Mouse (Mus musculus): ENCODE data around the gene Chn2. TPM values are rescaled to one million over a fixed set of nuclear protein-coding genes. Genes with fewer than 3 reads are reported as not detected.
"Not testable (repeated sequence)": the region's sequence is repeated elsewhere in the genome, so short reads cannot be mapped to it uniquely, and the experiment has no call there.

Chn2 gene
- total and polyA plus RNA-seq, 2 experiments from 2014 or later = 33.3 to 49.4 TPM

GRCm38 (mm10) chr6:54170286-54170894 lies 131.0 kb downstream of the Chn2 start:
- 36% methylated on average over 11 of the region's 11 CpGs for WGBS
- Histone ChIP-seq H3K36me3 (ENCODE audit: insufficient read depth) (no peaks in the 10 kb centered on the region), H3K27ac (ENCODE audit: low read depth, low read length) (no peak overlapping the region), H3K9me3 (ENCODE audit: low read length) (no peaks in the 10 kb centered on the region), H3K27me3 (ENCODE audit: insufficient read depth, low read length) (no peaks in the 10 kb centered on the region), H3K4me2 (ENCODE audit: low read depth) (no peak overlapping the region), H3K4me1 (ENCODE audit: insufficient read depth) (no peaks in the 10 kb centered on the region), H3K9ac (no peak overlapping the region), H3K4me3 (ENCODE audit: low read depth, low read length) (no peak overlapping the region)
- no peak for TF ChIP-seq CTCF (IDR thresholded peaks at IDR 0.05; ENCODE audit: low read depth)
- DNase-seq = no peak
- ATAC-seq = peak; percentile 38; the same call in 1 of the 2 replicates

GRCm38 (mm10) chr6:54171385-54171784 lies 132.0 kb downstream of the Chn2 start:
- no peaks in the 10 kb centered on the region for H3K27me3 ChIP-seq (ENCODE audit: insufficient read depth, low read length)
- H3K27ac ChIP-seq (ENCODE audit: low read depth, low read length) = no peak overlapping the region
- no peak overlapping the region for H3K4me3 ChIP-seq (ENCODE audit: low read depth, low read length)
- H3K4me2 ChIP-seq (ENCODE audit: low read depth) = no peak overlapping the region
- H3K36me3 ChIP-seq (ENCODE audit: insufficient read depth) = no peaks in the 10 kb centered on the region
- no peaks in the 10 kb centered on the region for H3K9me3 ChIP-seq (ENCODE audit: low read length)
- TF ChIP-seq CTCF (IDR thresholded peaks at IDR 0.05; ENCODE audit: low read depth) = no peak
- DNase-seq = no peak
- no peak overlapping the region for H3K9ac ChIP-seq
- H3K4me1 ChIP-seq (ENCODE audit: insufficient read depth) = no peaks in the 10 kb centered on the region
- 73% methylated on average over 6 of the region's 6 CpGs for WGBS
- no peak for ATAC-seq

GRCm38 (mm10) chr6:54175473-54176215 lies 136.3 kb downstream of the Chn2 start:
- Histone ChIP-seq H3K4me2 (ENCODE audit: low read depth) (no peak overlapping the region), H3K9me3 (ENCODE audit: low read length) (no peaks in the 10 kb centered on the region), H3K4me3 (ENCODE audit: low read depth, low read length) (no peak overlapping the region), H3K9ac (no peak overlapping the region), H3K4me1 (ENCODE audit: insufficient read depth) (no peaks in the 10 kb centered on the region), H3K27ac (ENCODE audit: low read depth, low read length) (no peak overlapping the region), H3K27me3 (ENCODE audit: insufficient read depth, low read length) (no peaks in the 10 kb centered on the region), H3K36me3 (ENCODE audit: insufficient read depth) (no peaks in the 10 kb centered on the region)
- DNase-seq = no peak
- TF ChIP-seq CTCF (IDR thresholded peaks at IDR 0.05; ENCODE audit: low read depth) = no peak
- ATAC-seq = no peak; the same call in 1 of the 2 replicates
- WGBS = 69% methylated on average over 8 of the region's 8 CpGs

- 89% methylated on average over 6 of the region's 6 CpGs for WGBS
- not testable (repeated sequence) for ATAC-seq; H3K9me3 ChIP-seq (ENCODE audit: low read length); DNase-seq; H3K9ac ChIP-seq; H3K27ac ChIP-seq (ENCODE audit: low read depth, low read length); H3K4me2 ChIP-seq (ENCODE audit: low read depth); H3K27me3 ChIP-seq (ENCODE audit: insufficient read depth, low read length); H3K36me3 ChIP-seq (ENCODE audit: insufficient read depth); H3K4me3 ChIP-seq (ENCODE audit: low read depth, low read length); H3K4me1 ChIP-seq (ENCODE audit: insufficient read depth)
Measured at GRCm38 (mm10) chr6:54177081-54177480, 137.7 kb downstream of the Chn2 start.

- no peak for DNase-seq
- H3K9ac ChIP-seq = no peak overlapping the region
- no peak overlapping the region for H3K4me2 ChIP-seq (ENCODE audit: low read depth)
- no peak overlapping the region for H3K27ac ChIP-seq (ENCODE audit: low read depth, low read length)
- peaks cover 8% of the 10 kb centered on the region for H3K4me1 ChIP-seq (ENCODE audit: insufficient read depth)
- no peak for ATAC-seq
- WGBS = 83% methylated on average over 1 of the region's 1 CpGs
- no peaks in the 10 kb centered on the region for H3K9me3 ChIP-seq (ENCODE audit: low read length)
- H3K27me3 ChIP-seq (ENCODE audit: insufficient read depth, low read length) = no peaks in the 10 kb centered on the region
- no peaks in the 10 kb centered on the region for H3K36me3 ChIP-seq (ENCODE audit: insufficient read depth)
- no peak overlapping the region for H3K4me3 ChIP-seq (ENCODE audit: low read depth, low read length)
- no peak for TF ChIP-seq CTCF (IDR thresholded peaks at IDR 0.05; ENCODE audit: low read depth)
Measured at GRCm38 (mm10) chr6:54179056-54179873, 139.9 kb downstream of the Chn2 start.

GRCm38 (mm10) chr6:54179874-54180212 lies 140.5 kb downstream of the Chn2 start:
- Histone ChIP-seq H3K27me3 (ENCODE audit: insufficient read depth, low read length) (no peaks in the 10 kb centered on the region), H3K4me2 (ENCODE audit: low read depth) (no peak overlapping the region), H3K36me3 (ENCODE audit: insufficient read depth) (no peaks in the 10 kb centered on the region), H3K27ac (ENCODE audit: low read depth, low read length) (no peak overlapping the region), H3K9ac (no peak overlapping the region), H3K4me3 (ENCODE audit: low read depth, low read length) (no peak overlapping the region), H3K4me1 (ENCODE audit: insufficient read depth) (peaks cover 13% of the 10 kb centered on the region), H3K9me3 (ENCODE audit: low read length) (no peaks in the 10 kb centered on the region)
- ATAC-seq = no peak
- no peak for TF ChIP-seq CTCF (IDR thresholded peaks at IDR 0.05; ENCODE audit: low read depth)
- no peak for DNase-seq
- WGBS = 93% methylated on average over 6 of the region's 6 CpGs

Measured in forebrain, postnatal 0 days (tissue).